Mouse (Mus musculus) ES-E14 (cell line): ENCODE results near the gene Tatdn2.

Experiments used
- CHD2 ChIP-seq: IDR thresholded peaks from 2 replicates; pipeline ENCODE4 v1.6.1; 2014; ENCODE audit warnings: mild to moderate bottlenecking, low read depth, low read length, inconsistent platforms
- HCFC1 ChIP-seq: IDR thresholded peaks from 2 replicates; pipeline ENCODE4 v1.6.1; 2012; ENCODE audit warnings: low read length, inconsistent platforms, borderline replicate concordance; ENCODE audit not compliant: insufficient read depth
- MAFK ChIP-seq: IDR thresholded peaks from 2 replicates; pipeline ENCODE4 v1.6.1; 2014; ENCODE audit warnings: mild to moderate bottlenecking, low read depth, low read length, inconsistent platforms; ENCODE audit not compliant: insufficient read depth
- ZC3H11A ChIP-seq: IDR thresholded peaks from 2 replicates; pipeline ENCODE4 v1.6.1; 2012; ENCODE audit warnings: low read depth, mild to moderate bottlenecking, inconsistent platforms, low read length, borderline replicate concordance
- ZNF384 ChIP-seq: IDR thresholded peaks from 2 replicates; pipeline ENCODE4 v1.6.1; 2012; ENCODE audit warnings: low read depth, low read length, inconsistent platforms

GRCm38 (mm10) chr6:113714797-113715196, 17.9 kb downstream of the Tatdn2 start:
- no peak for TF ChIP-seq CHD2
- TF ChIP-seq ZC3H11A, result no peak
- TF ChIP-seq ZNF384, result no peak
- no peak for TF ChIP-seq HCFC1
- no peak for TF ChIP-seq MAFK
